Mouse (Mus musculus) skeletal muscle tissue, adult 2 months (tissue): Measurements from ENCODE around the gene Itih4.
A peak's percentile ranks its signal among the peaks of the same experiment; 100 is the strongest.

Experiments used
- DNase-seq: peaks from one replicate; pipeline ENCODE4 v3.0.0-alpha.2; 2012; ENCODE audit warnings: low read depth, low spot score

Itih4 gene

GRCm38 (mm10) chr14:30879794-30880193, 6.5 kb upstream of the Itih4 start:
- peak; percentile 83 for DNase-seq

- no peak for DNase-seq
Observed at GRCm38 (mm10) chr14:30880251-30880650, 6.0 kb upstream of the Itih4 start.

DNA sequence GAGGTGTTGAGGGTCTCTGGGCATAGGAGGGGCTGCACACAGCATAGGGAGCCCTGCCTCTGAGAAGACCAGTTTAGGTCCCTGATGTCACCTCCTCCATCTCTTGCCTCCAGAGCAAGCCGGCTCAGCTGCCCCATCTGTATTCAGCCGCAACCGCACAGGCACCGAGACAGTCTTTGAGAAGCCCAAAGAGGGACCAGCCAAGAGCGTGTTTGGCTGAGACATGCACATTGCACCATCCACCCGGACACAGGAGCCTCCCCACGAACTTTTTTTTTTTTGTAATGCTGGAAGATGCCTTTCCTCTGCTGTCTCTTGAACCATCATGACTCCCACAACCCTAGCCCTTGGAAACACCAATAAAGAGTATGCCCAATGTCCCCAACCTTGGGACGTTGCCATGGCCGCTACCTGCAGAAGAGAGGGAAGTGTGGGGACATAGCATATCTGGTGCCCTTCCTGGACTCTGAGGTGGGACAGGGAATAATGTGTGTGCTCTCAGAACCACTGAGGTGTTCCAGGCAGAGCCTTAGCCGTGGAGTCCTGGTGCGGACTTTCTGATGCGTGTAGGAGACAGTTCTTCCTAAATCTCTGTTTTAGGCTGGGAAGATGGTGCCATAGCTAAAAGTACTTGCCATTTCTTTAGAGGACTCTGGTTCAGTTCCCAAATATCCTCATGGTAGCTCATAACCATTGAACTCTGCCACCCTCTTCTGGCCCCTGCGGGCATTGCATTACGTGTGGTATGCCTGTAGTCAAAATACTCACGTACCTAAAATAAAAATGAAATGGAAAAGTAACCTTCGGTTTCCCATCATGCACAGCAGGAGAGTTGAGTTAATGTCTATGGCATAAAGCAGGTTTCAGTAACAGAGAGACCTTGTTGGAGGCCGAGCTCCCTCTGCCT, 5.2 kb upstream of the Itih4 start:
- no peak for DNase-seq

GRCm38 (mm10) chr14:30881718-30882108, 4.6 kb upstream of the Itih4 start:
- DNase-seq = no peak

- DNase-seq = no peak
Observed at GRCm38 (mm10) chr14:30885298-30885697, 978 bp upstream of the Itih4 start.

DNA sequence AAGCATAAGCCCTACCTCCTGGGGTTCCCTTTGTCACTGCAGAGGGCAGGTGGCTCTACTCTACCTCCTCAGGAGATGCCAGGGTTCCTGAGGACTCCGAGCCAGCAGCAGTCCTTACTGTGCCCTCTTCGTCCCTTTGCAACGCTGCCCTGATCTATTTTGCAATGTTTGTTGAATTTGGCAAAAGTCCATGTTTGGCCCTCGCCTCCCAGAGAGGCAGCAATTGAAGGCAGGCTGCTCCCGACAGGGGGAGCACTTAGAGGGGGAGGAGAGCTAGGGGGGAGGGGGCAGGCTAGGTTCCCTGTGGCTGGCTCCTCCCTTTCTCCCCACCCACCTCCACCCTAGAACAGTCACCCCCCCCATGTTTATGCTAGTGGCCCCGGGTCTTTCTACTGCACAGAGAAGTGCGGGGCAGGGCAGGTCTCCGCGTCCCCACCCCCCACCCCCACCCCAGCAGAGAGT, 2.0 kb downstream of the Itih4 start:
- DNase-seq = no peak

GRCm38 (mm10) chr14:30899972-30900371, 13.7 kb downstream of the Itih4 start:
- DNase-seq = no peak

DNA sequence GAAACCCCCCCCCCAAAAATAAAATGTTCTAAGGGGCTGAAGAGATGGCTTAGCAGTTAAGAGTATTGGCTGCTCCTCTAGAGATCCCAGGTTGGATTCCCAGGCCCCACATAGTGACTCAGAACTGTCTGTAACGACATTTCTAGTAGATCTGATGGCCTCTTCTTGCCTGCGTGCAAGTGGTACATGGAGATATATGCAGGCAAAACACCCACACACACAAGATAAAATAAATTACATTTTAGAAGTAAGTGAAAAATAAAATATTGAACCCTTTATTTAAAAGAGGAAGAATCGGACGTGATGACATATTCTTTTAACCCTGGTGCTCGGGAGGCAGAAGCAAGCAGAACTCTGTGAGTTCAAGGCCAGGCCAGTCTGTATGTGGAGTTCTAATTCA, 16.4 kb downstream of the Itih4 start:
- DNase-seq = no peak

- no peak for DNase-seq
Observed at GRCm38 (mm10) chr14:30903036-30903435, 16.8 kb downstream of the Itih4 start.

- DNase-seq = no peak
Observed at GRCm38 (mm10) chr14:30904307-30904706, 18.0 kb downstream of the Itih4 start.

GRCm38 (mm10) chr14:30906001-30906400, 19.7 kb downstream of the Itih4 start:
- no peak for DNase-seq

- DNase-seq = no peak
Observed at GRCm38 (mm10) chr14:30907814-30908265, 21.6 kb downstream of the Itih4 start.

DNA sequence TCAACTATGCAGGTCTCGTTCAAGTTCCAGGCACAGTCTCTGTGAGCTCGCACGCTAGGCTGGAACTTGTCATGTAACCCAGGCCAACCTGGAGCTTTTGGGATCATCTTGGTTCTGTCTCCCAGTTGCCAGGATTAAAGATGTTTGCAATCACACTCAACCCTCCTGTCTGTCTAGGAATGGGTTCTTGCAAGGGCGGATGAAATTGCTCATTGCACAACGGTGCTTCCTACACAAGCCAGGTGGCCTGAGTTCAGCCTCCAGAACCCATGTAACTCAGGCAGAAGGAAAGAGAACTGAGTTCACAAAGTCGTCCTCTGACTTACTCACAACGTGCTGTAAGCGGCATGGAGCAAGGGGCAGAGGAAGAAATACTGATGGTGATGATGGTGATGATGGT, 24.9 kb downstream of the Itih4 start:
- DNase-seq = no peak

GRCm38 (mm10) chr14:30912641-30913040, 26.4 kb downstream of the Itih4 start:
- no peak for DNase-seq

- DNase-seq = no peak
Observed at GRCm38 (mm10) chr14:30913404-30913803, 27.1 kb downstream of the Itih4 start.

- no peak for DNase-seq
Observed at GRCm38 (mm10) chr14:30916516-30916915, 30.2 kb downstream of the Itih4 start.

DNA sequence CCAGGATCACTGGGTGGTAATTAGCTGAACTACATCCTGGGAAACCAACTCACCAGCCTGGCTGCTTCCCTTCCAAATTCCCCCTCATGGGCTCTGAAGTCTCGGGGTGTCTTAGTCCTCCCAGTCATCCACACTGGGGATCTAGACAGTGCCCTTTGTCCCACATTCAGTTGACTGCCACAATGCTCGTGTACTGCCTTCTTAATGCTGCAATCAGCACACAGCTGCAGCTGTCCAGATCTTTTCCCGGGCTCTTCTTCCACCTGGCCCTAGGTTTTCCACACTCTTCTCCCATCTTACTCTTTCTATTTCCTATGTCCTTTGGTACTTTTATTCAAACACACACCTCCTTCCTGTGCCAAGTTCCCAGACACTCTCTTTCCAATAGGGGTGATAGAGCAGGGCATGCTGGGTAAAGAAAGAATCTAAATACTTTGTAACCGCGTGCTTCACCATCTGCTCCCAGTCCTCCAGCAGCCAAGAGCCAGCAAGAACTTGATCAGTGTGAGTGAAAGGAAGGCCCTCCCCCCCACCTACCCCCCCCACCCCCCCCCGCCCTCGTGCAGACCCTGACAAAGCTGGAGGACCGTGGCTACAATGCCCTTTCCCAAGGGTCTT, 35.9 kb downstream of the Itih4 start:
- DNase-seq = no peak

- DNase-seq = no peak
Observed at GRCm38 (mm10) chr14:30923375-30924105, 37.3 kb downstream of the Itih4 start, which contains the start of gene Itih3. TSS of gene Itih3 (minus strand) at chr14:30923760.

DNA sequence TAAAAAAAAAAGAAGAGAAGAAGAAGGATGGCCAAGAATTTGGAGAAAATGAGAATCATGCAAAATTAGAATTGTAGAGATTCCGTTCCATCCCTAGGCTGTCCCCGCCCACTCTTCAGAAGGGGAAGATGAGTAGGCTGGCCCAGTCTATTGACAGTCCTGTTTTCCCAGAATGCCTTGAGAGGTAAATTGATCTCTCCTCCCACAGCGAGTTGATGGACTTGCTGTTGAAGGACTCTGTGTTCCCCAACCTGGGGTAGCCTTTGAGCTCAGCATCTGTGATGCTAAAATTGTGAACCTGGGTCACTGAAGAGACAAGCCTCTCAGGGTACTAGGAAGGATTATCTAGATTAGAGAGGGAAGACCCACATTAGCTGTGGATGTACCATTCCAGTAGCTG, 39.2 kb downstream of the Itih4 start:
- no peak for DNase-seq

GRCm38 (mm10) chr14:30930386-30930785, 44.1 kb downstream of the Itih4 start:
- no peak for DNase-seq

DNA sequence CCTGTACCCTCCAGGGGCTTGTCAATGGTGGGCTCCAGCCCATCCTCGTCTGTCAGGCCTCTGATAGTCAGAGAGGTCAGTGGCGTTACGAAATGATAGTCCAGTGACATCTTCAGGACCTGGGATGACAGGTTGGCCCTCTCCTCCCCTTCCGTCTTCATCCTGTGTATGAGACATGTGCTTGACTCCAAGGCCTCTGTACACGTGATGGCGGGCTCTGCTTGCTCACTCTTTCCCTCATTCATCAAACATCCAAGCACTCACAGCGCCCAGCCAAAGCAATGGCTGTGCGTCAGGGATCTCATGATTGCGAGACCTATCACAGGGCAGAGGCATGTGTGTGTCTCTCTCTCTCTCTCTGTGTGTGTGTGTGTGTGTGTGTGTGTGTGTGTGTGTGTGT, 47.1 kb downstream of the Itih4 start:
- DNase-seq = no peak

DNA sequence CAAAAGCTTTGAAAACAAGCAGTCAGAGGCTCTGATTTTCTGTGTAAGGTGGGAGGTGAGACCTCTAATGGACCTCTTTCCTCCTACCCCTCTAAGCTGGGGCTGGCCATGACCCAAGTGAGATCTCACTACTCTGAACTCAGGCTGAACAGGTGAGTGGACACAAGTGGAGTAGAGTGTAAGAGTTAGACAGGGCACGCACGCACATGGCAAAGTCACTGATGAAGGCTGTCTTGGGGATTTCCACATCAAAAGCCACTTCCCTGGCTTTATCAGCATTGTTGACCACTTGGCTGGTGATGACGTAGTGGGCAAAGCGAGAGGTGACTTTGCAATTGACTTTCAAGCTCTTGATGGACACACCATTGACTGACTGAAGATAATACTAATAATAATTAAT, 56.0 kb downstream of the Itih4 start:
- no peak for DNase-seq
